ENCODE assay signal across 18 mouse cellular contexts in genomic region chr2:69593168-69593567, GRCm38 (mm10). TPM values are rescaled to one million over a fixed set of nuclear protein-coding genes. Genes with fewer than 3 reads are reported as not detected.
"Had no signal": no experiment of that assay in that cellular context is flagged by ENCODE, and none has a peak within 500 bp of the region (broad histone marks: within the 10 kb centered on the region; RNA-seq: fewer than 3 reads in every experiment).

No protein-coding gene starts in this region.

- ATAC-seq: midbrain, embryonic 15.5 days had no signal

- H3K4me3 ChIP-seq: liver, embryonic 15.5 days; midbrain, embryonic 10.5 days; midbrain, embryonic 12.5 days; midbrain, embryonic 15.5 days; neural tube, embryonic 12.5 days; stomach, embryonic 15.5 days had no signal

- H3K36me3 ChIP-seq: liver, embryonic 15.5 days; midbrain, embryonic 10.5 days; midbrain, embryonic 12.5 days; midbrain, embryonic 15.5 days; neural tube, embryonic 12.5 days; stomach, embryonic 15.5 days had no signal

- H3K27ac ChIP-seq: liver, embryonic 15.5 days; midbrain, embryonic 10.5 days; midbrain, embryonic 12.5 days; midbrain, embryonic 15.5 days; neural tube, embryonic 12.5 days; stomach, embryonic 15.5 days; stomach, postnatal 0 days had no signal

- H3K4me1 ChIP-seq: liver, embryonic 15.5 days; midbrain, embryonic 15.5 days; neural tube, embryonic 12.5 days; stomach, embryonic 15.5 days had no signal

- H3K4me2 ChIP-seq: liver, embryonic 15.5 days; lung, embryonic 14.5 days; midbrain, embryonic 12.5 days; midbrain, embryonic 15.5 days; neural tube, embryonic 12.5 days; stomach, embryonic 15.5 days had no signal

- H3K9me3 ChIP-seq: liver, embryonic 15.5 days; midbrain, embryonic 10.5 days; midbrain, embryonic 12.5 days; midbrain, embryonic 15.5 days; neural tube, embryonic 12.5 days; stomach, embryonic 15.5 days had no signal

- H3K9ac ChIP-seq: liver, embryonic 15.5 days; lung, embryonic 14.5 days; midbrain, embryonic 12.5 days; midbrain, embryonic 15.5 days; neural tube, embryonic 12.5 days; stomach, embryonic 15.5 days had no signal

- DNase-seq: lung, adult 18-20 months; lung, embryonic 14.5 days; lung, postnatal 10 days; lung, postnatal 4 days; right cerebral cortex, postnatal 14 days; thymus, postnatal 14 days; thymus, postnatal 36 days had no signal

RNA-seq across cellular contexts. Expression of gene Lrp2, which starts 7.3 kb away (rescaled TPM):
- total RNA-seq: megakaryocyte, adult 5-6 weeks; megakaryocyte-erythroid progenitor cell, adult 5-6 weeks; monocyte, adult 5-6 weeks; neutrophil, adult 5-6 weeks had no signal

RNA-seq across cellular contexts. Expression of gene Bbs5, which starts 53.8 kb away (rescaled TPM):
- total RNA-seq: monocyte, adult 5-6 weeks; neutrophil, adult 5-6 weeks had no signal
